Mouse (Mus musculus) kidney, adult 2 months (tissue): ENCODE measurements at regions not wholly inside any gene's neighbourhood (a gene's known extent, or its start where the extent isn't known, plus 50 kb on each side); places are given as distances from the start of the nearest gene placed in this dataset.
"Not testable (repeated sequence)": the region's sequence is repeated elsewhere in the genome, so short reads cannot be mapped to it uniquely, and the experiment has no call there.

ENCODE experiments used
- DNase-seq: peaks from one replicate; pipeline ENCODE4 v3.0.0; 2021
- H3K27ac ChIP-seq: fragments of 200-500 bp; 2 replicates; pipeline ENCODE4 v1.5.1; 2012; ENCODE audit warnings: low read depth, low read length, control low read depth, inconsistent platforms; ENCODE audit not compliant: insufficient read depth
- H3K27me3 ChIP-seq: fragments of 200-500 bp; replicated peaks from 2 replicates; pipeline ENCODE4 v1.6.1; 2012; ENCODE audit warnings: mild to moderate bottlenecking, moderate library complexity, low read length, inconsistent platforms; ENCODE audit not compliant: control insufficient read depth, insufficient read depth
- H3K36me3 ChIP-seq: fragments of 200-500 bp; 2 replicates; pipeline ENCODE4 v1.6.1; 2012; ENCODE audit warnings: mild to moderate bottlenecking, moderate library complexity, low read length, inconsistent platforms; ENCODE audit not compliant: control insufficient read depth, insufficient read depth
- H3K4me1 ChIP-seq: fragments of 200-500 bp; 2 replicates; pipeline ENCODE4 v1.6.1; 2011; ENCODE audit warnings: low read length; ENCODE audit not compliant: control insufficient read depth, insufficient read depth
- H3K4me3 ChIP-seq: fragments of 200-500 bp; 2 replicates; pipeline ENCODE4 v1.5.1; 2011; ENCODE audit warnings: mild to moderate bottlenecking, low read depth, low read length, control low read depth; ENCODE audit not compliant: insufficient read depth
- CTCF ChIP-seq: fragments of 200-500 bp; conservative IDR thresholded peaks from 2 replicates; pipeline ENCODE4 v1.5.1; 2011; ENCODE audit warnings: low read depth, mild to moderate bottlenecking, control low read depth, low read length, moderate library complexity, mixed read lengths; ENCODE audit not compliant: insufficient read depth, insufficient read length
- POLR2A ChIP-seq: fragments of 200-500 bp; IDR thresholded peaks from one replicate; pipeline ENCODE4 v1.6.1; 2011; ENCODE audit warnings: low read depth, low read length, control low read depth
- WGBS: fragments of 180-500 bp; shearing (Covaris S2); methylation state at CpG from one replicate; pipeline ENCODE4 v1.1.7; 2018; 5-methylcytosine and 5-hydroxymethylcytosine counted together

DNA sequence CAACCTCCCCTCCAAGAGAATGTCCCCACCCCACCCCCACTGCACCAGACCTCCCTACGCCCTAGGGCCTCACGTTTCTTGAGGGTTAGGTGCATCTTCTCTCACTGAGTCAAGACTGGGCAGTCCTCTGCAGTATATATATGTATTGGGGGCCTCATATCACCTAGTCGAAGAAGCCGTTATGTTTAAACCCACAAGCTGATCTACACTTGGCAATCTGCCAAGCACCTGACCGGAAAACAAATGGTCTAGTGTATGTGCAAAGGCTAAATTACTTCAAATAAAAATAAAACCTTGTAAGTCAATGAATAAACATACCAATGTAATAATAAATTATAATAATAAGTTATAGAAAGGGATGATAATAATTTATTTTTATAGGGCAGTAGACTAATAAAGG lies 828.2 kb downstream of the Diaph2 start:
- H3K36me3 ChIP-seq: no peaks in the 10 kb centered on the region
- no peak overlapping the region for H3K4me3 ChIP-seq
- DNase-seq: no peak
- 47% methylated on average over 5 of the region's 5 CpGs for WGBS
- no peak overlapping the region for H3K27ac ChIP-seq
- no peak for TF ChIP-seq CTCF
- TF ChIP-seq POLR2A: no peak
- H3K27me3 ChIP-seq: no peaks in the 10 kb centered on the region
- H3K4me1 ChIP-seq: no peaks in the 10 kb centered on the region

DNA sequence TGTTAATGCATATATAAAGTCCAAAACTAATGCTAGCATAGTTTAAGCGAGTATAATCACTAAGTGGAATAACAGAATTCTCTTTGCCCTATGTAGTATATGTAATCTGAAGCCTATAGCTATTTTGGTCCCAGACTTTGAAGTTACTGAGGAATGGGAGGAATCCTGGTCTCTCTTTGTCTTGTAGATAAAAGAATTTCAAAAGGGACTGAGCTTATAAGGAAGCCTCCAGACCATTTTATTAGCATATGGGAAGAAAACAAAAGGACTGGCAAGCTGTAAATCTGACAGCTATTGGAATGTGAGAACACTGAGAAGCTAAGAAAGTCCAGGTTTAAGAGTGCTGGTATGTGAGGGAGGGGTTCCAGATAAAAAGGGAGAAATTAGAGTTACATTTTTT lies 847.1 kb downstream of the Diaph2 start:
- no peak overlapping the region for H3K4me3 ChIP-seq
- WGBS: 37% methylated on average over 1 of the region's 1 CpGs
- no peaks in the 10 kb centered on the region for H3K36me3 ChIP-seq
- H3K4me1 ChIP-seq: no peaks in the 10 kb centered on the region
- DNase-seq: no peak
- H3K27ac ChIP-seq: no peak overlapping the region
- TF ChIP-seq POLR2A (no peak), CTCF (no peak)
- no peaks in the 10 kb centered on the region for H3K27me3 ChIP-seq

DNA sequence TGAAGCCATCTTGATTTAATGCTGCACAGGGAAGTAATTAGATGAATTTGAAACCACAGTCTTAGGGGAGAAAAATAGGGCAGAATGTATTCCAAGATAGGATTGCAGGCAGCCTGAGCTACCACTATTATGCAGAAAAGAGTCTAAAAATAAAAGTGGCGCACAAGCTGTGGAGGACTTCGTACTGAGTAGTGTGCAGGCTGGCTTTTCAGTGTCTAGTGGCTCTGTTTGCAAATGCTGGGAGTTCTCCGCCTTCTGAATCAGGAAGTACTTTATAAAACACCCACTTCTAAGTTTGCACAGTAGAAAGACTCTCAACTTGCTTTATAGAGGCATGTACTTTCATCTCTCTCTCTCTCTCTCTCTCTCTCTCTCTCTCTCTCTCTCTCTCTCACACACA lies 852.4 kb downstream of the Diaph2 start:
- H3K4me1 ChIP-seq: no peaks in the 10 kb centered on the region
- no peaks in the 10 kb centered on the region for H3K27me3 ChIP-seq
- no peak for DNase-seq
- whole genome bisulfite sequencing: 81% methylated on average over 3 of the region's 3 CpGs
- no peak overlapping the region for H3K27ac ChIP-seq
- no peak for TF ChIP-seq POLR2A
- TF ChIP-seq CTCF: no peak
- H3K36me3 ChIP-seq: no peaks in the 10 kb centered on the region
- H3K4me3 ChIP-seq: no peak overlapping the region

DNA sequence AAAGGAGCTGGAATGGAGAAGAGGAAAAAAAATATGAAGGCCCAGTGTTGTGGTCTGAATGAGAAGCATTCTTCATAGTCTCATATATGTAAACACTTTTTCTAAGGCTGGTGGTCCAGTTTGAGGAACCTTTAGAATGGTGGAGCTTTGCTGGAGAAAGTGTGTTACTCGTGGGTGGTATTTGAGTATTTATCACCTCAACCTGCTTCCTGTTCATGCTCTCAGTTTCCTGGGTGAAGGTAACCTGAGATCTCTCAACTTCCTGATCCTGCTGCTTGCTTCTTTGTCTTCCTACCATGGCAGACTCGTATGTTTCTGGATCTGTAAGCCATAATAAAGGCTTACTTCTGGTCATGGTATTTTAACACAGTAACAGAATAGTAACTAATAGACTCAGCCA lies 889.0 kb downstream of the Diaph2 start:
- no peaks in the 10 kb centered on the region for H3K4me1 ChIP-seq
- H3K36me3 ChIP-seq: no peaks in the 10 kb centered on the region
- H3K4me3 ChIP-seq: no peak overlapping the region
- TF ChIP-seq CTCF (no peak), POLR2A (no peak)
- 51% methylated on average over 2 of the region's 2 CpGs for WGBS
- H3K27ac ChIP-seq: no peak overlapping the region
- no peak for DNase-seq
- H3K27me3 ChIP-seq: no peaks in the 10 kb centered on the region

DNA sequence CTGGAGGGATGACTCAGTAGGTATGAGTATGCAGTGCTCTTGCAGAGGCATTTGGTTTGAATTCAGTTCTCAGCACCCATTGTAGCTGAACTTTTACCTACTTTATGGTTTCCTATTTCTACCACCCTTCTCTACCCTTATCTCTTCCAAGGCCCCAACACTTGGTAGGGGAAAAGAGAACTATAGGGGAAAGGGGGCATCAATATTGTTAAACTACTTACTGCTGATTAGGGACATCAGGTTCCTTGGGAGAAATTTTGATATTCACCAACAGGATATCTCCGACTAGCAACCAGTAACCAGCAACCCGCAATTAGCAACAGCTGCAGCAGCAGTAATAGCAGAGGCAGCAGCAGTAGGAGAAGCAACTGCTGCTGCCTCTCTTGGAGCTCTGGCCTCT lies 906.3 kb downstream of the Diaph2 start:
- no peaks in the 10 kb centered on the region for H3K36me3 ChIP-seq
- H3K4me1 ChIP-seq: no peaks in the 10 kb centered on the region
- H3K27me3 ChIP-seq: no peaks in the 10 kb centered on the region
- no peak for DNase-seq
- 91% methylated on average over 2 of the region's 2 CpGs for WGBS
- no peak for TF ChIP-seq POLR2A
- TF ChIP-seq CTCF: no peak
- no peak overlapping the region for H3K4me3 ChIP-seq
- no peak overlapping the region for H3K27ac ChIP-seq

DNA sequence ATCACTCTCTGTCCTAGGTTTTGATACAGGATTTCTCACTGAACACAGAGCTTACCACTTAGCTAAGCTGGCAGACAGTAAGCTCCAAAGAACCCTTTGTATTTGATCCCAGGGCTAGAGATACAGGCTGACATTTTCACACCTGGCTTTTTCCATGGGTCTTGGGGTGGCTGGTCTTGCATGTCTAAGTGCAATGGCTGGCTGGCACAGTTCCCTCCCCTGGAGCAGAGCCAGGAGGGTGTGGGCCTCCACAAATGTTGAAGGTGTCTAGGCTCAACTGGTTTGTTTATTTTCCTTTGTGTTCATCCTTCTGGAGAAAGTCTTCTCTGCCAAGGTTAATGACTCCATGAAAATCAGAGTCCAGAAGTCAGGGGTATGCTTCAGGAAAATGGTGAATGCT lies 934.8 kb downstream of the Diaph2 start:
- H3K36me3 ChIP-seq: no peaks in the 10 kb centered on the region
- peak; percentile 38 for DNase-seq
- H3K27ac ChIP-seq: no peak overlapping the region
- H3K4me3 ChIP-seq: no peak overlapping the region
- TF ChIP-seq CTCF (no peak), POLR2A (no peak)
- no peaks in the 10 kb centered on the region for H3K27me3 ChIP-seq
- H3K4me1 ChIP-seq: no peaks in the 10 kb centered on the region

DNA sequence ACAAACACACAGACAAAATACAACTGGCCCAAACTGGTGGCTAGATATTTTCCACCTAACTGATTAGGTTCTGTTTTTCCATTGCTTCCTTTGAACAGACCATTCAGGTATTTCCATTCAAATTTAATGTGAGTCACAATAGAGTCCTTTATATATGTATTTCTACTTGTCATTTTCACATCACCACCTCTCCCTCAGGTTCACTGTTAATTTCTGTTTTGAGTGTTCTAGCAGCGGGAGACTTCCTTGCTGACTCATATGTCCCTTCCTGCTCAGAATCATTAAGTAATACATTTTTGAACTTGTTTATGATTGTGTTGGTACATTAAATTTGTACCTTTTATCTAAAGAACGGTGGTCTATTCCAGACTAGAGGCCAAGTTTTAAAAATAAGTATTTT lies 959.4 kb downstream of the Diaph2 start:
- no peak for DNase-seq
- 70% methylated on average over 2 of the region's 2 CpGs for WGBS
- Histone ChIP-seq H3K4me3 (no peak overlapping the region), H3K27me3 (no peaks in the 10 kb centered on the region), H3K4me1 (no peaks in the 10 kb centered on the region), H3K36me3 (no peaks in the 10 kb centered on the region), H3K27ac (no peak overlapping the region)
- TF ChIP-seq POLR2A: no peak

DNA sequence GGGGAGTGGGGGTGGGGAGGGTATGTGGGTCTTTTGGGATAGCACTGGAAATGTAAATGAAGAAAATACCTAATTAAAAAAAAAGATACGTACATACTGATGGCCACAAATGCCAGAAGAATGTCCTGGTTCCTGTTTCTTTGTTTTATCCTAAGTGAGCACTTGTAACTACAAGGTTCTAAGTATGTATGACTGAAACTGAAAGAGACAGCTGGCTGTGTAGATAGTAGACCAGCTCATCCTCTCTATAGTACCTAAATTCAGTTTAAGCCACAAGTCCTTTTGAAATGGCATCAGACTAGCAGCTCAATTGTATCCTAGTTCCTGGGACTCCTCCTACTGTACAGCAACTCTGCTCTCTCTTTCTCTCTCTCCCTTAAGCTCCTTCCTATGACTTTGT lies 994.6 kb downstream of the Diaph2 start:
- H3K4me1 ChIP-seq, H3K36me3 ChIP-seq, H3K4me3 ChIP-seq, H3K27ac ChIP-seq, DNase-seq, H3K27me3 ChIP-seq: not testable (repeated sequence)
- WGBS: 94% methylated on average over 1 of the region's 1 CpGs
